Mouse (Mus musculus) erythroblast, embryonic 14.5 days (primary cell): Measurements from ENCODE around the gene Zan.

ENCODE experiments used
- GATA1 ChIP-seq: IDR thresholded peaks from 2 replicates; pipeline ENCODE4 v1.6.1; 2012; ENCODE audit warnings: low read length, inconsistent platforms, mixed read lengths
- TAL1 ChIP-seq: IDR thresholded peaks from 3 replicates; pipeline ENCODE4 v1.6.1; 2012; ENCODE audit warnings: low read length, inconsistent platforms, mixed read lengths

- no peak for TF ChIP-seq GATA1
- no peak for TF ChIP-seq TAL1
These were observed 129.9 kb downstream of the Zan start for GRCm38 (mm10) chr5:137346983-137347382.
